Mouse (Mus musculus) brain, embryonic 14.5 days (tissue): ENCODE results near the gene Atxn7l3b. TPM values are rescaled to one million over a fixed set of nuclear protein-coding genes. Genes with fewer than 3 reads are reported as not detected.

ENCODE experiments used
- DNase-seq: peaks from one replicate; pipeline ENCODE4 v3.0.0-alpha.2; 2011; ENCODE audit warnings: low read depth
- CTCF ChIP-seq: fragments of 200-500 bp; IDR thresholded peaks from 2 replicates; pipeline ENCODE4 v1.5.1; 2012; ENCODE audit warnings: inconsistent platforms, mild to moderate bottlenecking, moderate library complexity, borderline replicate concordance; ENCODE audit not compliant: insufficient read depth, insufficient read length; ENCODE audit errors: extremely low read depth
- POLR2A ChIP-seq: fragments of 200-500 bp; IDR thresholded peaks from 2 replicates; pipeline ENCODE4 v1.6.1; 2012; ENCODE audit warnings: mild to moderate bottlenecking, inconsistent platforms, borderline replicate concordance; ENCODE audit not compliant: poor library complexity, insufficient read depth, insufficient read length, severe bottlenecking; ENCODE audit errors: extremely low read depth
- polyA plus RNA-seq: library from polyadenylated mRNA; depleted of rRNA; stranded (reverse); fragments of >200 nt; gene quantifications from 2 replicates; pipeline ENCODE4 v1.2.3, GENCODE M21; 2012

The Atxn7l3b gene
- polyA plus RNA-seq, 1 experiment = 195 TPM

GRCm38 (mm10) chr10:112899796-112900195 is 29.0 kb downstream of the Atxn7l3b start:
- TF ChIP-seq CTCF = no peak
- no peak for TF ChIP-seq POLR2A
- DNase-seq = peak; percentile 46

DNA sequence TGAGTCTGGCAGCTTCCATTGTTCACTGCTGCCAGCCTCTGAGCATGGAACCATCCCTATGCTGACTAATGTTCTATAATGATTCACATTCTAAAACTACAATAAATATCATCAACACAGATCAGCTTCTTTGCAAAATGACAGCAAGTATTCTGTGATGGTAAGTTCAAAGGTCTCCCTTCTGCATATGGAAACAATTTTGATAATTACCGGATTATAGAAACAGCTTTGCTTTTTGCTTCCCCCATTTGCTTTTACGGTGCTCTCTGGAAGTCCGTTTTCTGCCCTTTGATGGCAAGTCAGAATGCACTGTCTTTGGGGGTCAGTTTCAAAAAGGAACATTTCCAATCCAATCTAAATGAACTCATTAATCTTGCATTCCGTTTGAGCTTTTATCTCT is 32.2 kb downstream of the Atxn7l3b start:
- DNase-seq = peak; percentile 49
- TF ChIP-seq CTCF (no peak), POLR2A (no peak)

- TF ChIP-seq POLR2A = no peak
- TF ChIP-seq CTCF = no peak
- DNase-seq = no peak
Measured at GRCm38 (mm10) chr10:112893622-112894252, 35.1 kb downstream of the Atxn7l3b start.

GRCm38 (mm10) chr10:112884064-112884463 is 44.7 kb downstream of the Atxn7l3b start:
- DNase-seq = no peak
- TF ChIP-seq CTCF (no peak), POLR2A (no peak)

DNA sequence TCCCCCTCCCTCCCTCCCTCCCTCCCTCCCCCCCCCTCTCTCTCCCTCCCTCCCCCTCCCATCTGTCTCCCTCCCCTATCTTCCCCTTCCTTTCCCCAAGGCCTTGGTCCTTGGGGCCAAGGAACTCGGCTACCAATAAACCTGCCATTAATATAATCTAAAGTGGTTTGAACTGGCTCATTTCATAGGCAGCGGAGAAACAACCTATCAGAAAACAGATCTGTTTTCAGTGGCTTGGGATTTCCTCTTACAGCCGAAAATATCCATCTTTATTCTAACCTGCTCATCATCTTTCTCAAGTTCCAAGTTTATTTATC is 45.2 kb downstream of the Atxn7l3b start:
- no peak for TF ChIP-seq POLR2A
- no peak for TF ChIP-seq CTCF
- no peak for DNase-seq

DNA sequence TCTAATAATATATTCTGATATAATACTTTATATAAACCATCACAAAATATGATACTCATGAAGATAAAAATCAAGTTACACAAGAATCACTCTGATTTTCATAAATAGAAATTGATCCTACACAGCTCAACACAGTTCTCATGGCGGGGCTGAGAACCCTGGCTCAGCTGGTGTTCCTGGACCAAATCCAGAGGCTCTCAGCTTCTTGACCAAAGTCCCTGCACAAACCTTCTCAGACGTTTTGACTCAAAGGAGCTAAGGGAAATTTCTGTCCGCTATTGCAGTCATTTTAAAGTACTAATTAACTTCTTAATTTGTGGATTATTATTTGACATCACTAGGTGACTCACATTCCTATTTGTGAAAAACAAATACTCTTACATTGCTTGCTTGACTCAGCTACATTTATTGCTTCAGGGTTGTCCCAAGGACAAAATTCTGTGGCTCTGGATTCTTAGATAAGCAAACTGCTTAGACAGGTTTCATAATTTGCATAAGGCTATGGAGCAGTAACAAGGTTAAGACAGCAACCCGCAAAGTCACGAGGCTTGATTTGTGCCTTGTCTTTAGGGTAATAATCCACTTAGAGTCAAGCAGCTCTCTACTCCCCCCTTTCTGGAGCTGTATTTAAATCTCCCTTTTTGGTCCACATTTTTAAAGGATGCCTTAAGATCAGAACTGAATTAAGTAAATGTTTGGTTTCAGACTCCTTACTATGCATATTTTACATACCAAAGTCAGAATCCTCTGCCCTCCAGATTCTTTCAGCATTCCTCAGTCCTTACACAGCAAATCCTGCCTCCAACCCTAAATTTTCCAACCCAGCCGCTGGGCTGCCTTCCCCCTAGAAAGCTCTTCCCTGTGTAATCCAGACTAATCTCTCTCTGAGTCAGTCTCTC is 45.8 kb downstream of the Atxn7l3b start:
- no peak for TF ChIP-seq POLR2A
- no peak for TF ChIP-seq CTCF
- peak; percentile 20 for DNase-seq

DNA sequence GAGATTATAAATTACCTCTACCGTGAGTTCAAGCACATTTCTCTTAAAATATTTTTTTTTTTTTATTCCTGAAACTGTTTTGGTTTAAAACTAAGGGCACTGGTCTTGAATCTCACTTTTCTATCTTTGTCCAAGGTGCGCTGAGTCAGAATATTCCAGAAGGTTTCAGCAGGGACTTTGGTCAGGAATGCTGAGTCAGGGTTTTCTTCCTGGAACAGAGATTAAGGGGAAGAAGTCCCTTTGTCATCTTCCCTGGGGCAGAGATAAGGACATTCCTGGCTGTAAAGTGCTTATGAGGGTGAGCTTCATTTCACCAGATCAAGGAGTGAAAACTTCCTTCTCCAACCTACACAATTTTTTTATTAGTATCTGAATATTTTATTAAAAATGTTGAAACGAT is 46.7 kb downstream of the Atxn7l3b start:
- TF ChIP-seq CTCF = no peak
- TF ChIP-seq POLR2A = no peak

GRCm38 (mm10) chr10:112876655-112877393 is 52.0 kb downstream of the Atxn7l3b start:
- DNase-seq = peak; percentile 62
- no peak for TF ChIP-seq POLR2A
- TF ChIP-seq CTCF = no peak

More for the DNA sequence above, 46.7 kb downstream of the Atxn7l3b start:
- DNase-seq = no peak
